Mouse (Mus musculus): ENCODE measurements around the gene Mycbp. TPM values are rescaled to one million over a fixed set of nuclear protein-coding genes. Genes with fewer than 3 reads are reported as not detected.

Gene Mycbp
- polyA plus RNA-seq (2012; rRNA removed; ENCODE audit: low replicate concordance), result 15.4 and 19.9 TPM in 2 replicates

GRCm38 (mm10) chr4:123904333-123905125 lies at the start of gene Mycbp:
Mycbp (plus strand) TSS chr4:123904832.

GRCm38 (mm10) chr4:123859379-123859778 lies 45.3 kb upstream of the Mycbp start, which contains the start of gene 4933427I04Rik:
4933427I04Rik (plus strand) TSS chr4:123859679.

GRCm38 (mm10) chr4:123916748-123917547 lies 12.3 kb downstream of the Mycbp start, which contains the start of gene Rragc:
Rragc (plus strand) TSS chr4:123917446.

GRCm38 (mm10) chr4:123917548-123918140 lies 13.0 kb downstream of the Mycbp start, which contains the start of gene 4930535I16Rik:
4930535I16Rik (minus strand) TSS chr4:123918022.

Other genes starting within 250 kb of the Mycbp start
- gene Macf1, start 220.5 kb upstream of the Mycbp start, polyA plus RNA-seq (2012; rRNA removed; ENCODE audit: low replicate concordance), result 71.1 and 75.5 TPM in 2 replicates
- gene Ndufs5, start 186.6 kb upstream of the Mycbp start, polyA plus RNA-seq (2012; rRNA removed; ENCODE audit: low replicate concordance), result 45.9 and 122 TPM in 2 replicates
- 26.5 and 36.5 TPM in 2 replicates for gene Akirin1, start 154.5 kb upstream of the Mycbp start, polyA plus RNA-seq (2012; rRNA removed; ENCODE audit: low replicate concordance)
- 1.3 and 1.7 TPM in 2 replicates for gene Rhbdl2, start 117.0 kb upstream of the Mycbp start, polyA plus RNA-seq (2012; rRNA removed; ENCODE audit: low replicate concordance)
- not detected in 2 replicates for gene 4933427I04Rik, start 45.2 kb upstream of the Mycbp start, polyA plus RNA-seq (2012; rRNA removed; ENCODE audit: low replicate concordance)
- 70.7 and 102 TPM in 2 replicates for gene Rragc, start 12.6 kb downstream of the Mycbp start, polyA plus RNA-seq (2012; rRNA removed; ENCODE audit: low replicate concordance)
- gene 4930535I16Rik, start 13.2 kb downstream of the Mycbp start, polyA plus RNA-seq (2012; rRNA removed; ENCODE audit: low replicate concordance), result 0.32 TPM in 1 of 2 replicates, not detected in the other